Mouse (Mus musculus) lung, postnatal 0 days (tissue): Measurements from ENCODE around the gene Lrrd1. TPM values are rescaled to one million over a fixed set of nuclear protein-coding genes. Genes with fewer than 3 reads are reported as not detected.
"Not testable (repeated sequence)": the region's sequence is repeated elsewhere in the genome, so short reads cannot be mapped to it uniquely, and the experiment has no call there.

Experiments used
- ATAC-seq: fragments of 200-750 bp; cut with Nextera tagmentation; 2 replicates; pipeline ENCODE4 v1.8.0; 2017; ENCODE audit warnings: moderate library complexity
- DNase-seq: peaks from one replicate; pipeline ENCODE4 v3.0.0-alpha.2; 2016; ENCODE audit warnings: low spot score
- H3K27ac ChIP-seq: fragments of 300-500 bp; sonication (generic); 2 replicates; pipeline ENCODE4 v1.5.1; 2014; ENCODE audit warnings: antibody characterized with exemption, mild to moderate bottlenecking, low read length, mixed read lengths
- H3K27me3 ChIP-seq: fragments of 300-500 bp; sonication (generic); replicated peaks from 2 replicates; pipeline ENCODE4 v1.6.1; 2014; ENCODE audit warnings: low read length, mixed read lengths; ENCODE audit not compliant: insufficient read depth
- H3K36me3 ChIP-seq: fragments of 300-500 bp; sonication (generic); 2 replicates; pipeline ENCODE4 v1.6.1; 2014; ENCODE audit warnings: low read length, mixed read lengths; ENCODE audit not compliant: insufficient read depth
- H3K4me1 ChIP-seq: fragments of 300-500 bp; sonication (generic); 2 replicates; pipeline ENCODE4 v1.6.1; 2014; ENCODE audit warnings: antibody characterized with exemption, low read depth, low read length, mixed read lengths; ENCODE audit not compliant: insufficient read depth
- H3K4me2 ChIP-seq: fragments of 300-500 bp; sonication (generic); replicated peaks from 2 replicates; pipeline ENCODE4 v1.6.1; 2014; ENCODE audit warnings: low read depth, mild to moderate bottlenecking, low read length, moderate library complexity, mixed read lengths
- H3K4me3 ChIP-seq: fragments of 300-500 bp; sonication (generic); 2 replicates; pipeline ENCODE4 v1.5.1; 2014; ENCODE audit warnings: low read depth, low read length
- H3K9ac ChIP-seq: fragments of 300-500 bp; sonication (generic); replicated peaks from 2 replicates; pipeline ENCODE4 v1.6.1; 2014; ENCODE audit warnings: low read depth, mild to moderate bottlenecking
- H3K9me3 ChIP-seq: fragments of 300-500 bp; sonication (generic); 2 replicates; pipeline ENCODE4 v1.6.1; 2016; ENCODE audit warnings: low read length, mixed read lengths
- CTCF ChIP-seq: IDR thresholded peaks from 2 replicates; pipeline ENCODE4 v1.5.1; 2016; ENCODE audit warnings: antibody characterized with exemption, mild to moderate bottlenecking
- EP300 ChIP-seq: IDR thresholded peaks from 2 replicates; pipeline ENCODE4 v1.6.1; 2016; ENCODE audit warnings: antibody characterized with exemption, mild to moderate bottlenecking, control low read depth
- WGBS: fragments of 180-500 bp; shearing (Covaris S2); extraction: QIAGEN DNeasy Blood & Tissue Kit; methylation state at CpG from one replicate; pipeline ENCODE4 v1.1.7; 2014; 5-methylcytosine and 5-hydroxymethylcytosine counted together
- polyA plus RNA-seq: library from polyadenylated mRNA; unstranded; fragments of >200 nt; fragmentation: Nextera tagmentation; extraction: Ambion mirVana; gene quantifications from 2 replicates; pipeline ENCODE4 v1.2.1, GENCODE M21; 2015

The Lrrd1 gene
- polyA plus RNA-seq = 0.05 TPM in 1 of 2 replicates, not detected in the other

DNA sequence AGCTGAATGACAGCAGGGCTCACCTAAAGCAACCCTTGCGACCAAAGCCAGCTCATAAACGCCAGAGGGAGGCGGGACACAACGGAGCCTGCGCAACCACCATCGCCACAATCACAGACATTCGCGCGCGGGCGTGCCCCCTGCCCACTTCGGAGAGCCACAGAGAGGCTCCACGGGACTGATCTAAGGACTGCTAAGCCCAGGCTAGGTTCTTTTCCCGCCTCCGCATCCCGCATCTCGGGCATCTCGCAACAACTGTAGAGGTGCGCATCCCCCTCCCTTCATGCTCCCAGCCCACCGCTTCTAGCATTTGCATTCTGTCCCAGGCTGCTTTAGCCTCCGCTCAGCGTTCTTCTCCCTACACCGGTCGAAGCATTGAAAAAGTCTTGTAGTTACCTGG lies at the start of gene Lrrd1:
Gene Lrrd1 (plus strand): TSS at position 148 of the 400 bp plus-strand sequence.
- Histone ChIP-seq H3K36me3 (no peaks in the 10 kb centered on the region), H3K4me3 (no peak within 1 kb of the TSS), H3K4me2 (peak within 1 kb of the TSS; percentile 32), H3K9ac (no peak within 1 kb of the TSS), H3K27me3 (no peaks in the 10 kb centered on the region), H3K9me3 (no peaks in the 10 kb centered on the region), H3K27ac (no peak within 1 kb of the TSS), H3K4me1 (no peaks in the 10 kb centered on the region)
- 7% methylated on average over 24 of the region's 24 CpGs for WGBS
- ATAC-seq (no peak), DNase-seq (no peak)
- TF ChIP-seq CTCF = no peak
- TF ChIP-seq EP300 = no peak

GRCm38 (mm10) chr5:3797101-3797500 lies 47.9 kb upstream of the Lrrd1 start:
- not testable (repeated sequence) for H3K4me1 ChIP-seq, DNase-seq, H3K4me3 ChIP-seq, H3K27me3 ChIP-seq, H3K4me2 ChIP-seq, ATAC-seq, H3K9ac ChIP-seq, H3K9me3 ChIP-seq, H3K36me3 ChIP-seq, H3K27ac ChIP-seq
- 90% methylated on average over 2 of the region's 2 CpGs for WGBS

DNA sequence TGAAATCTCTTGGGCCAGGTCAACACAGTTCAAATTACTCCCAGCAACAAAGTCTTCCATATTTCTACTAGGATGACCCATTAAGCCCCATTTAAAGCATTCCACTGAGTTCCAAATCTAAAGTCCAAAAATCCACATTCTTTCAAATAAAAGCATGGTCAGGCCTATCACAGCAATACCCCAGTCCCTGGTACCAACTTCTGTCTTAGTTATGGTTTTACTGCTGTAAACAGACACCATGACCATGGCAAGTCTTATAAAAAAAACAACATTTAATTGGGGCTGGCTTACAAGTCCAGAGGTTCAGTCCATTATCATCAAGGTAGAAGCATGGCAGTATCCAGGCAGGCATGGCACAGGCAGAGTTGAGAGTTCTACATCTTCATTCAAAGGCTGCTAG lies 46.3 kb upstream of the Lrrd1 start:
- H3K9ac ChIP-seq = not testable (repeated sequence)

GRCm38 (mm10) chr5:3800041-3800440 lies 44.9 kb upstream of the Lrrd1 start:
- H3K9me3 ChIP-seq = no peaks in the 10 kb centered on the region
- H3K27ac ChIP-seq = no peak overlapping the region
- TF ChIP-seq EP300 (no peak), CTCF (no peak)
- H3K9ac ChIP-seq = no peak overlapping the region
- no peak overlapping the region for H3K4me2 ChIP-seq
- no peaks in the 10 kb centered on the region for H3K27me3 ChIP-seq
- WGBS = 77% methylated on average over 1 of the region's 1 CpGs
- no peak overlapping the region for H3K4me3 ChIP-seq
- no peaks in the 10 kb centered on the region for H3K4me1 ChIP-seq
- DNase-seq (no peak), ATAC-seq (no peak)
- H3K36me3 ChIP-seq = no peaks in the 10 kb centered on the region

More for the DNA sequence above, 46.3 kb upstream of the Lrrd1 start:
- H3K27ac ChIP-seq, H3K9me3 ChIP-seq, ATAC-seq, H3K36me3 ChIP-seq, DNase-seq, H3K4me3 ChIP-seq, H3K4me2 ChIP-seq, H3K27me3 ChIP-seq, H3K4me1 ChIP-seq: not testable (repeated sequence)

DNA sequence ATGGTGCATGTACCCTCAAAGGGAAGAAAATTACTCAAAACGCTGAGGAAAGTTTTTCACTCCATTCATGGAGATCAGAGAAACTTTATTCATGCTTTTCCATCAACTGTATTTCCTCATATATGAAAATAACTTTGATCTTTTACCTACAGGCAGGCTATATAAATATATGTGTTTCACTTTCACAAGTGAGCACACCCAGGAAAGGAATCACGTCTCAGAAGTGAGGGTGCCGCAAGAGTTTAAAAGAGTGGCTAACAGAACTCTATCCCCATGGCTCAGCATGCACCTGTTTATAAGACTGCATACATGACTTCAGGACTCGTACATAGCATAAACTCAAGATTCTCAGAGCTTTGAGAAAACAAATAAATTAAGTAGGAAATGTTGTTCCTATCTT lies 44.1 kb upstream of the Lrrd1 start:
- ATAC-seq = no peak
- H3K4me1 ChIP-seq = no peaks in the 10 kb centered on the region
- no peak overlapping the region for H3K27ac ChIP-seq
- WGBS = 73% methylated on average over 4 of the region's 4 CpGs
- H3K9ac ChIP-seq = no peak overlapping the region
- no peaks in the 10 kb centered on the region for H3K27me3 ChIP-seq
- H3K9me3 ChIP-seq = no peaks in the 10 kb centered on the region
- no peak overlapping the region for H3K4me2 ChIP-seq
- TF ChIP-seq EP300 (no peak), CTCF (no peak)
- no peak overlapping the region for H3K4me3 ChIP-seq
- DNase-seq = no peak
- H3K36me3 ChIP-seq = no peaks in the 10 kb centered on the region

DNA sequence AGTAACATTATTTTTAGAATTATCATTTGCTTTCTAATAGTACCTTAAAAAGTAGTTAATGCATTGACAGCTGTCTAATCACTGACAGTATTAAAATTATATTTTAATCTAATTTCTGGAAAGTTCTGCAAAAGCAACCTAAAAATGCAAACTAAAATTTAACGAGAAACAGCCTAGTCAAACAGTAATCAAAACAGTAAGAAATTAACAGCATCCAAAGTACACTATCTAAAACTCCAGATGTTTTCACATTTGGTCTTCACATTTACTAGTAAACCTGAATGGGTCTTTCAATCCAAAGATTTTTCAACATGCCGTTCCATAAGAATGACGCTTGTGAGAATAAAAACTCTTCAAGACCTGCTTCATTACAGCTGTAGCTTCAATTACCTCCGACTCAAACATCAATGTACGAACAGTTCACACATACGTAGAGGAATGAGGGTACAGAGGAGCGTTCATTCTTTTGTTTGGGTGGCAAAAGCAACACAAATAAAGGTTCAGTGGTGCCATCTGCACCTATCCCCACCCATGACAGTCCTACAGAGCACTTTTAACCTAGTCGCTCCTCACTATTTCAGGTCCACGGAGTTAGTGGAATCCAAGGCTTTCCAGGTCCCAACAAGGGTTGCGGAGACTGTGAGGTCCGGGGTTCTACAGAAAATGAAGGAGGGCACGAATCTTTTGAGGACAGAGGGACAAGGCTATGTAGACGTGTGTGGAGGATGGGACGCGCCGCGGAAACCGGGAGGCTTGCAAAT lies 43.1 kb upstream of the Lrrd1 start:
- no peaks in the 10 kb centered on the region for H3K36me3 ChIP-seq
- no peak for ATAC-seq
- TF ChIP-seq CTCF = no peak
- no peak for TF ChIP-seq EP300
- peak overlapping the region; percentile 68 for H3K9ac ChIP-seq
- no peak for DNase-seq
- no peaks in the 10 kb centered on the region for H3K4me1 ChIP-seq
- no peaks in the 10 kb centered on the region for H3K27me3 ChIP-seq
- WGBS = 5% methylated on average over 18 of the region's 18 CpGs
- H3K4me3 ChIP-seq = peak overlapping the region; percentile 93
- peak overlapping the region; percentile 86 for H3K4me2 ChIP-seq
- peak overlapping the region; percentile 90 for H3K27ac ChIP-seq
- no peaks in the 10 kb centered on the region for H3K9me3 ChIP-seq
